Mouse (Mus musculus) retina, adult 2 months (tissue): ENCODE measurements at regions not wholly inside any gene's neighbourhood (a gene's known extent, or its start where the extent isn't known, plus 50 kb on each side); places are given as distances from the start of the nearest gene placed in this dataset.

Experiments
- DNase-seq: peaks from one replicate; pipeline ENCODE4 v3.0.0-alpha.2; 2012; ENCODE audit warnings: low read depth, low spot score

- DNase-seq, result no peak
Observed at GRCm38 (mm10) chr5:15773839-15774238, 59.8 kb upstream of the Speer4c start.

GRCm38 (mm10) chr5:15774567-15774966 lies 60.5 kb upstream of the Speer4c start:
- no peak for DNase-seq

GRCm38 (mm10) chr5:15776106-15776505 lies 62.0 kb upstream of the Speer4c start:
- no peak for DNase-seq

GRCm38 (mm10) chr5:15803583-15803982 lies 89.5 kb upstream of the Speer4c start:
- no peak for DNase-seq

GRCm38 (mm10) chr5:15816864-15817263 lies 102.8 kb upstream of the Speer4c start:
- no peak for DNase-seq

GRCm38 (mm10) chr5:15817366-15817765 lies 103.3 kb upstream of the Speer4c start:
- DNase-seq, result no peak

- DNase-seq, result no peak
Observed at GRCm38 (mm10) chr5:15822989-15823388, 108.9 kb upstream of the Speer4c start.

GRCm38 (mm10) chr5:15831527-15831926 lies 103.0 kb upstream of the Cacna2d1 start:
- no peak for DNase-seq

GRCm38 (mm10) chr5:15832338-15832737 lies 102.2 kb upstream of the Cacna2d1 start:
- DNase-seq, result no peak

GRCm38 (mm10) chr5:15838108-15838972 lies 96.2 kb upstream of the Cacna2d1 start:
- peak; percentile 30 for DNase-seq

- no peak for DNase-seq
Observed at GRCm38 (mm10) chr5:15846790-15847189, 87.7 kb upstream of the Cacna2d1 start.

GRCm38 (mm10) chr5:15849520-15849919 lies 85.0 kb upstream of the Cacna2d1 start:
- DNase-seq, result no peak

- DNase-seq, result no peak
Observed at GRCm38 (mm10) chr5:15850126-15850801, 84.2 kb upstream of the Cacna2d1 start.

GRCm38 (mm10) chr5:15854752-15855151 lies 79.7 kb upstream of the Cacna2d1 start:
- DNase-seq, result no peak

GRCm38 (mm10) chr5:15857034-15857433 lies 77.5 kb upstream of the Cacna2d1 start:
- no peak for DNase-seq

- no peak for DNase-seq
Observed at GRCm38 (mm10) chr5:15874065-15874464, 60.4 kb upstream of the Cacna2d1 start.

- DNase-seq, result no peak
Observed at GRCm38 (mm10) chr5:15883004-15883403, 51.5 kb upstream of the Cacna2d1 start.
